Mouse (Mus musculus) central nervous system, embryonic 14 days (tissue): Measurements from ENCODE around the gene Kcnip3. TPM values are rescaled to one million over a fixed set of nuclear protein-coding genes. Genes with fewer than 3 reads are reported as not detected.

Source experiments
- polyA plus RNA-seq: library from polyadenylated mRNA; depleted of rRNA; stranded (reverse); fragments of >200 nt; gene quantifications from 2 replicates; pipeline ENCODE4 v1.2.3, GENCODE M21; 2012; rRNA removed

The Kcnip3 gene
- 12.7 and 14.6 TPM in 2 replicates for polyA plus RNA-seq

DNA sequence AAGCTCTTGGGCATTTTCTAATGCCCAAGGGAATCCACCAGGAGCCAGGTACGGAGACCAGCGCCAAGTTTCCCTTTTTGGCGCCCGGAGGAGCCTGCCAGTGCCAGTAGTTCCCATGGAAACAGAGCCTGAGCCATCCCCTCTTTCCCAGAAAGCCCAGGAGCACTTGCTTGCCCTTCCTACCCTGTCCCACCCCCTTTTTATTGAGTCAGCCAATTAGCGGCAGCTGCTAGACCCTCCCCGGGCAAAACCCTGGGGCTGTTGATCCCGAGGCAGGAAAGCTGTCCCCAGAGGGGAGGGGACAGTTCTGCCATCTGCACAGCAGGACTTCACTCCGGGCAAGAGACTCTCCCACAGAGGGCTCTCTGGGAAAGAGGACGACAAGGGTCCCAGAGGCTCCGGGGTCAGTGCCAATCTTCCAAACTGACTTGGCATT is at the start of gene Kcnip3:
TSS of gene Kcnip3 (minus strand) at position 89 of the 436 bp plus-strand sequence.

DNA sequence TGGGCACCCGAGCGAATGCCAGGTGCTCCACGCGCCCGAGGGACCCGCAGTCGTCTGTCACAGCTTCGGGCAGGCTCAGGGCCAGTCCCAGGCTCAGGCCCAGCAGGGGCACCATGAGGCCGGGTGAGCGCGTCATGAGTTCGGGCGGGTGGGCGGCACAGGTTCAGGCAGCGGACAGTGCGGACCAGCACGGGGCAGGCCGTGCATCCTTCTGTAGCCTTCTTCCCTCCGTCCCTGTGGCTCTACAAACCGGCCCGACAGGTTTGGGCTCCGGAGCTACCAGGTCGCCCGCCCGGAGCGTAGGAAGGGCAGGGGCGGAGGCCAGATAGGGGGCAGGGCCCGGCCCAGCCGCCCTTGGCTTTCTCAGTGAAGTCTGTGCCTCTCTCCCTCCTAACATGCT is 19.3 kb upstream of the Kcnip3 start, which contains the start of gene Prom2:
TSS of gene Prom2 (minus strand) at position 283 of the 400 bp plus-strand sequence.

DNA sequence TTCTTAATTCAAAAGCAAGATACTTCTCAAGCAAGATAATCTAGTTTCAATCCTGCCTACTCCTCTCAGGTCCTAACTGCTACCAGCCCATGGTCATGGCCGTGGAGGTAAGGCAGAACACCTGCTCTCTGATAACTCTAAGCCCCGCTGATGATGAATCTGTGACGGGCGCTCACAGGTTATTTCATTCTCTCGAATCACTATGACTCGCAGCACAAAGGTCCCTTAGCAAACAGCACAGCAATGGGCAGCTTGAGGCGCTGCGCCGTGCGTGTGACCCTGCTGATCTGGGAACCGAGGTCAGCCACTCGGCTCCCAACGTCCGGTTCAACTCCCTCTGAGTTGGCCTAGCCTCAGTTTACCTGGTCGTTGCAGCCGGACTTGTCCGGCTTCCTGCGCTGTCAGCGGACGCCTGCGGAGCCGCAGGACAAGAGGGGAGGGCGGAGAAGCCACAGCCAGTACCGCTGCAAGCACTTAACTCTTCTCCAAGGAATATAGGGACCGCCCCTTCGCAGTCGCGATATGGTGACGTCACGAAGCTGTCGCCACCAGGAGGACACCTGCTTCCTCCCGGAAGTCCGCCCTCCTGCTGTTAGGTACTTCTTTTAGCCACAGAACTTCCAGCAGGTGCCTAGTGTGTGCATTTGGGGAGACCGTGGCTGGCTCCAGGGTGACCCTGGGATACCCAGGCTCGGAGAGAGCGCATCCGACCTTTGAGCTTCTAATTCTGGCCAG is 77.7 kb downstream of the Kcnip3 start, which contains the start of gene Fahd2a:
TSS of gene Fahd2a (minus strand) at position 511 of the 735 bp plus-strand sequence.

DNA sequence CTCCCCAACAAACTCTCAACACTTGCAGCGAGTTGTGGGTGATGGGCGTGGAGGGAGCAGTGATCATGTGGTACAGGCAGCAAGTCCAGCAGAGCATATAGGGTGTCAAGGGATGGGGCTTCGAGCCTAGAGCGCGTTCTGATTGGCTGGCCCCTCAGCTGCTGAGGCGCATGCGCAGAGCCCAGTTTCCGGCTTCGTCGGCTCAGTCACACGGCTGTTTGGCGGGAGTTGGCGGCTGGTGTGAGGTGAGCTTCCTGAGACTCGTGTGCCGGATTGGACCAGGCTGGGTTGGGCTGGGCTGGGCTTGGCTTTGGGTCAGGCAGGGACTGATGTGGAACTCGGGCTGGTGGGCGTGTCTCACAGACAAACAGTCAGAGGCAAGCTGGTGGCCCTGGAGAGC is 96.9 kb downstream of the Kcnip3 start, which contains the start of gene Gpat2:
TSS of gene Gpat2 (plus strand) at position 223 of the 400 bp plus-strand sequence.

Other genes starting within 250 kb of the Kcnip3 start
- gene Dusp2, start 185.9 kb downstream of the Kcnip3 start, polyA plus RNA-seq, result 6.6 and 7.5 TPM in 2 replicates
- gene Astl, start 183.5 kb downstream of the Kcnip3 start, polyA plus RNA-seq, result not detected in 2 replicates
- 0.18 and 0.20 TPM in 2 replicates for gene Adra2b, start 158.9 kb downstream of the Kcnip3 start, polyA plus RNA-seq
- 0.06 and 0.30 TPM in 2 replicates for gene Gpat2, start 96.9 kb downstream of the Kcnip3 start, polyA plus RNA-seq
- 28.9 and 31.4 TPM in 2 replicates for gene Fahd2a, start 77.5 kb downstream of the Kcnip3 start, polyA plus RNA-seq
- gene Prom2, start 19.4 kb upstream of the Kcnip3 start, polyA plus RNA-seq, result 0.05 and 0.79 TPM in 2 replicates
- 9.4 and 10.4 TPM in 2 replicates for gene Zfp661, start 65.0 kb upstream of the Kcnip3 start, polyA plus RNA-seq
- 143 and 146 TPM in 2 replicates for gene Mrps5, start 65.1 kb upstream of the Kcnip3 start, polyA plus RNA-seq
- 0.66 and 1.2 TPM in 2 replicates for gene Mal, start 134.6 kb upstream of the Kcnip3 start, polyA plus RNA-seq
- gene Mall, start 207.8 kb upstream of the Kcnip3 start, polyA plus RNA-seq, result 0.87 and 2.4 TPM in 2 replicates